Mouse (Mus musculus) urinary bladder, postnatal 14 days (tissue): ENCODE data around the gene Gtf2f2.
A peak's percentile ranks its signal among the peaks of the same experiment; 100 is the strongest.
"Not testable (repeated sequence)": the region's sequence is repeated elsewhere in the genome, so short reads cannot be mapped to it uniquely, and the experiment has no call there.

Source experiments
- DNase-seq: peaks from one replicate; pipeline ENCODE4 v3.0.0; 2021; ENCODE audit warnings: low spot score

The Gtf2f2 gene

DNA sequence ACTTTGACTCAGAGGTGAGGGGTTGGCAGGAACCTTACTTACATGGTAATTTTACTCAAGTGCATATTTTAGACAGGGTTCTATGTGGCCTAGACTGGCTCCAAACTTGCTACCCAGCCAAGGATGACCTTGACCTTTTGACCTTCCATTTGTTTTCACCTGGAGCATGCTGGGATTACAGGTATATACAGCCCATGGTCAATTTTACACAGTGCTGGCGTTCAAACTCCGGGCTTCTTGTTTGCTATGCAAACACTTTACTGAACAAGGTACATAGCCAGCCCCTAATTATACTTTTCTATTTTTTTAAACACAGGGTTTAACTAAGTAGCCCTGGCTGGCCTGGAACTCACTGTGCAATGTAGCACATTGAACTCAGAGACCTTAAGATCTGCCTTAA, 98.0 kb downstream of the Gtf2f2 start:
- no peak for DNase-seq

DNA sequence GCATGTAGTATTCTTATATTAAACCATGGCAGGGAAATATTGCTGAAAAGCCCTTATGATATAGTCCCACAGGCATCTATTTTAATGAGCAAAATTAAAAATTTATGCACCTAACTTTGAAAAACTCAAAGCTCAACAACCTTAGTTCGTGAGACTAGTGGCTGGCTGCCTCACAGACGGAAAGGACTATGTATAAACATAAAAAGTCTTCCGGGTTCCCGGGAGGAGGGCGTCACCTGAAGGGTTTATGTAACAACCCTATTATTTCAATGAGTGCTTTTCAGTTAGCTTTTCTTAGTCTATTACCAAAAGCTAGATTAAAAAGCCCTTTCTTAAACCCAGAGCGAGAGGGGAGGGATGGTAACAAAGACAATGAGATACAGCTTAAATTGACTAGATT, 98.7 kb downstream of the Gtf2f2 start:
- DNase-seq: no peak

GRCm38 (mm10) chr14:75906931-75907330, 103.7 kb downstream of the Gtf2f2 start:
- no peak for DNase-seq

DNA sequence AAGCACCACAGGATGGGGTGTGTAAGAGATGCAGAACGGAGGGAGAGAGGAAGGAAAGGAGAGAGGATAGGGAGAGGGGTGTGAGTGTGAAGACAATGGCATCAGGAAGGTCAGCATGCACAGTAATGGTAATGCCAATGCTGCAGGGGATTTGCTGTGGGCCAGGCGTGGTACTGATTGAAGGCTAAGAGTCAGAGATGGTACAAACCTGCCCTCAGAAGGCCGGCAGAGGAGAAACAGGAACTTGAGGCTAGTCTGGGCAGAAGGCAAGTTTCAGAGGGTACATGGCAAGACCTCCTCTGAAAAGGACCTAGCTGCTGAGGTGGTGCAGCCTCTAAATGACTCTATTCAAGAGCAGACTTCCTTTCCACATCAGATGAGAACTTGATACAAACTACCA, 105.7 kb downstream of the Gtf2f2 start:
- DNase-seq: no peak

DNA sequence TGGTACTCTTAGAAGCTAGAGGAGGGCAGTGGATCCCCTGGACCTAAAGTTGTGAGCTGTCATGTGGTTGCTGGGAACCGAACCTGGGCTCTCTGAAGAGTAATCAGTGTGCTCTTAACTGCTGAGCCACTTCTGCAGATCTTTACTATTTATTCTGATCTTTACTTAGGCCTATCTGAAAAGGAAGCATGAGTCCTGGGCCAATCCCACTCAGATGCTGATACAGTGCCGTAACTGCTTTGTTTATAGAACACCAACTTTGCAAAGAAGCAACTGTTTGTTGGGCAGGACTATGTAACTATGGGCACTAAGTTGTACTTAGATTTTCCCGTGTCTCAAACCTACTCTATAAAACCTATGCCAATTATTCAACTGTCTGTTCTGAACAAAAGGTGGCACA, 107.5 kb downstream of the Gtf2f2 start:
- no peak for DNase-seq

GRCm38 (mm10) chr14:75902013-75902412, 108.7 kb downstream of the Gtf2f2 start:
- DNase-seq: no peak

- DNase-seq: no peak
Observed at GRCm38 (mm10) chr14:75900793-75901499, 109.7 kb downstream of the Gtf2f2 start.

GRCm38 (mm10) chr14:75899566-75899965, 111.1 kb downstream of the Gtf2f2 start:
- DNase-seq: peak; percentile 90

DNA sequence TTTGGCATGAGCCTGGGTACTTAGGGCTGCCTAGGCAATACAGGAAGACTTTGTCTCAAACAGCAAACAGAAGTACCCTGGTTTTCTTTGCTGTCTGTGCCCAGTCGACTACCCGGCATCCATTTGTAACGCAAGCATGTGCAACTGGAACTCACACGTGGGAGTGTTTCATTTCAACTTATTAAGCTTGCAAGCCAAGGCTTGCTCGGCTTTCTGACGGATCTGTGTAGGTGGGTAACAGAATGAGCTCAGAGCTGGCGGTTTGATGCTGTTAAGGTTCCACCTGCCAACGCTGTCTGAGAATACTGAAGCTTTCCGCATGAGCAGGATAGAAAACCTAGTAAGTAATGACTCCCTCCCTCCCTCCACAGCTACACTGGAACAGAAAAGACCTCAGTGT, 118.5 kb downstream of the Gtf2f2 start:
- peak; percentile 18 for DNase-seq

- no peak for DNase-seq
Observed at GRCm38 (mm10) chr14:75883873-75884272, 126.8 kb downstream of the Gtf2f2 start.

- no peak for DNase-seq
Observed at GRCm38 (mm10) chr14:75883330-75883729, 127.3 kb downstream of the Gtf2f2 start.

- DNase-seq: no peak
Observed at GRCm38 (mm10) chr14:75881856-75882255, 128.8 kb downstream of the Gtf2f2 start.

GRCm38 (mm10) chr14:75878980-75879379, 131.7 kb downstream of the Gtf2f2 start:
- DNase-seq: no peak

DNA sequence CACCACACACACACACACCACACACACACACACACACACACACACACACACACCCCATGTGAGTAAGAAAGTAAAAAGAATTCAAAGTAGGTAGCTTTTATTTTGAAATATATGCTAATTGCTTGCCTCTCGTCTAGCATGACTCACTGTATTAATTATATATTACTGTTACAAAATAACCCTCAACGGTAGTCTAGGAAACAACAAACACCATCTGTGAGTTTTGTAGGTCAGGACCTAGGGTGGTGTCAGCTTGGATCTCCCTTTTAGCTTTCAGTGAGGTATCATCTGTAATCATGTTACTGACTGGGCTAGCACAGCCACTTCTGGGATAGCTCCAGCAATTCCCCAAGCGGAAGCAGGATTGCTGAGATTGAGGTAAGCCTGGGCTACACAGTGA, 133.4 kb downstream of the Gtf2f2 start:
- no peak for DNase-seq

DNA sequence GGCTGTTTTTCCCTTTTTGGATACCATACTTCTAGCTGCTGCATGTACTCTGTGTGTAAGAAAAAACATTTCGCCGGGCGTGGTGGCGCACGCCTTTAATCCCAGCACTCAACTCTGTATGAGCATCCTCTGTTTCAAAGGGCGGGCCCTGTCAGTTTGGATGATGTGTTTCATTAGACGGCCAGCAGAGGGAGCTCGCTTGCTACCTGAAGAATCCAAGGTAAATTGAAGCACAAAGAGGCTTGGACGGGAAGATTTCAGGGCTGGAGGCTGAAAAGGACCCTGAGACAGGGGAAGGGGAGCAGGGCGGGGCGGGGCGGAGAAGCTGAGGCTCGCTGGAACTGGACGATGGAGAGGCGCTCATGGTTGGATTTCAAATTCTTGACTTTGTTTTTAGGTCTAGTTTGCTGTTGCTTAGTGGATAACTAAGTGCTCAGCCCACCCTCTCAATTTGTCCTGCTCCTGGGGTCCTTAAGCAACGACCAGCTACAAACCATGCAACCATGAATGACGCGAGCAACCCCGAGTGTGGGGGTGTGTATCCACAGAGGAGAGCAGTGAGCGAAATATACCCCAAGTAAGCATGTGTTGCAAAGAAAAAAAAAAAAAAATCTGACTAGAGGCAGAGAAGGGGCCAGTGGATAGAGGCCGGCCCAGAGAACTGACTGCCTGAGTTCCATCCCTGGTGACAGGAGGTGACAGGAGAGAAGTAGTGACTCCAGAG, 134.2 kb downstream of the Gtf2f2 start:
- peak; percentile 80 for DNase-seq

GRCm38 (mm10) chr14:75873612-75874011, 137.1 kb downstream of the Gtf2f2 start:
- peak; percentile 56 for DNase-seq

DNA sequence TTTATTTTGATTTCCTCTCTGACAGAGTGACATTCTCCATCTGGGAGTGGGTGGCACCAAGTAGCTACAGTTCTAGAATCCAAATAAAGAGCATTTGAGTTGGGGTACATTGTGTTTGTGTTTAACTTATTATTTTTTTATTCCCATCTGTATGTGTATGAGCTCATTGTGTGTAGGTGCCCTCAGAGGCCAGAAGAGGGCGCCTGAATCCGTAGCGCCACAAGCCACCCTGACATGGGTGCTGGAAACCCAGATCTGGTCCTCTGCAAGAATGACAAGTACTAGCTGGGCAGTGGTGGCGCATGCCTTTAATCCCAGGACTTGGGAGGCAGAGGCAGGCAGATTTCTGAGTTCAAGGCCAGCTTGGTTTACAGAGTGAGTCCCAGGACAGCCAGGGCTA, 138.9 kb downstream of the Gtf2f2 start:
- no peak for DNase-seq

DNA sequence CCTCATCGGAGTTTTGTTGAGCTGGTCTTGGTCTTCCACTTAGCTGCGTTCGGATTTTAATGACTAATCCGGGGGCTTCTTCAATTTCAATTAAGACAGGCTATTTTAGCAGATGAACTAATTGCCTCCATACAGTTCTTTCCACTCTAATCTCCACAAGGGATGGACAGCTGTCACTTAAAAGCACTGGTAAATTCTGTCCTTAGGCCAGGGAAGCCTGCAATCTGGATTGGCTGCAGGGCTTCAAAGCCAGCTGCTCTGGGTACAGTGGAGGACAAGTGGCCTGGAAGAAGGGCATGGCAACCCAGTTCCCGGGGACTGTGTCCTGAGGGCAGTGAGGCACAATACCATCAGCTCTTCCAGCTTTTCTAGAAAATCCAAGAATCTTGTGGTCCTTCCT, 139.6 kb downstream of the Gtf2f2 start:
- no peak for DNase-seq

DNA sequence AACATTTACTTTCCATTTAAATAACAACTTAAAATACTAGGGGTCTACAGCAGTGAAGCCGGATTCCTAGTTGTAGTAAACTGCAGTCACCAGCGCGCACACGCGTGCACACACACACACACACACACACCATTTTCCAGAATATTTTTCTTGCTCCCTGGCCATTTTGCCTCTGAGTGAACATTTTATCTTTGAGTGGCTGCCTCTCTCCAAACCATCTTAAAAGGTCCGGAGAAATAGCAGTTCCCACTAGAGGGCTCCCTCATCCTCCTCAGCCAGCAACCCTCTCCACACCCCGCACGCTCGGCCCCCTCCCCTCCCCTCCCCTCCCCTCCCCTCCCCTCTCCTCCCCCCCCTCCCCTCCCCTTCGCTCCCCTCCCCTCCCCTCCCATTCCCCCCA, 140.0 kb downstream of the Gtf2f2 start:
- DNase-seq: peak; percentile 29

GRCm38 (mm10) chr14:75869769-75870363, 140.8 kb downstream of the Gtf2f2 start:
- no peak for DNase-seq

DNA sequence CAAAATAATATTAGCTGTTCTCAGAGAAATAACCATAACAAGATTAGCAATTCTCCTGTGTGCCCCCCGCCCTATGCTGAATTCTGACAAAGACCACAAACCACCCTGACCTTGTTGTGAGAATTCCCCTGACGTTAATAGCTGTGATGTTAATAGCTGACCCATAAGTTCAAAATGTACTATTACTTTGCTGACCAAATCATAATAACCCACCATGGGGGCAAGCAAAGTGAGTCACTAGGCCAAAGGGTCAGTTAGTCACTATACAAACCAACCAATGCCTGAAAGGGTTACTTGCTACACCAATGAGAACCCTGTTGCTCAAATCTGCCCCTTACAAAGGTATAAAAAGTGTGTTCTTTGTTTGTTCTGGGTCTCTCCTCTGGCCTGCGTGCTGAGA, 142.6 kb downstream of the Gtf2f2 start:
- DNase-seq: not testable (repeated sequence)

DNA sequence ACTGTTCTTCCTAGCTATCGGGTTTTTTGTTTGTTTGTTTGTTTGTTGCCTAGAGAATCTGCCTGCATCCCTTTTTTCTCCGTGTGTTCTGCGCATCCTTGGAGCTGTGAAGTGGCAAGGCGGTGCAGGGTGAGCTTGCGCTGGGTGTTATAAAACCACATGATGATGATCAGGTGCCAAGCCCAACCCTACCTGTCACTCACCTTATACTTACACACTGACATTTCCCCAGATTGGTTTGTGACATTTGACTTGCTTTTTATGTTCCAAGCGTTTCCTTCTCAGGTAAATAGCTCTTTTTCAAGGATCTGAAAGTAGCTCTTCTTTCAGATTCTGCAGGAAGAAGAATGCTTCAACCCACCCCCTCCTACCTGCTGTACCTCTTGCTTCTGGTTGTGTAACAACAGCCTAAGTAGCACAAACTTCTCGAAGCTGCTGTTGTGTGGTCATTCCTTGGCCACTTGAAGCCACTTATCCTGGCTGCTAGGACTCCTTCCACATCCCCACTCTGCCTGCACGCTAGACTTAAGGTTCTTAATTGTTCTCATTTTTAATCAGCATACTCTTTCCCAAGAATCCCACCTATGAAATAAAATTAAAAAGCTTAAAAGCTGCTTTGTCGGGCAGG, 143.8 kb downstream of the Gtf2f2 start:
- DNase-seq: no peak
